Mouse (Mus musculus) MEL (cell line): Measurements from ENCODE around the gene Wars2. TPM values are rescaled to one million over a fixed set of nuclear protein-coding genes. Genes with fewer than 3 reads are reported as not detected.
A peak's percentile ranks its signal among the peaks of the same experiment; 100 is the strongest.

Experiments used
- DNase-seq: peaks from one replicate; pipeline ENCODE4 v3.0.0; 2011; ENCODE audit warnings: low read depth, low spot score
- H3K27ac ChIP-seq: 2 replicates; pipeline ENCODE4 v1.5.1; 2012; ENCODE audit warnings: low read depth, mild to moderate bottlenecking, control low read depth, low read length, moderate library complexity; ENCODE audit not compliant: control insufficient read depth
- H3K27me3 ChIP-seq, 2 experiments: fragments of 150-350 bp in 1 of 2; sonication (generic) in 1 of 2; 2 replicates each; pipeline ENCODE4 v1.6.1; 2012; ENCODE audit warnings: low read length in 2 of 2, mild to moderate bottlenecking in 2 of 2, improper control_type of control experiment in 1 of 2, moderate library complexity in 1 of 2; ENCODE audit not compliant: insufficient read depth in 2 of 2, control insufficient read depth in 1 of 2
- H3K36me3 ChIP-seq, 2 experiments: 2 replicates each; pipeline ENCODE4 v1.6.1; 2012 to 2014; ENCODE audit warnings: low read length in 2 of 2, improper control_type of control experiment in 1 of 2, inconsistent platforms in 1 of 2, mild to moderate bottlenecking in 1 of 2; ENCODE audit not compliant: insufficient read depth in 2 of 2, control insufficient read depth in 1 of 2
- H3K4me1 ChIP-seq, 2 experiments: fragments of 150-350 bp in 1 of 2; sonication (generic) in 1 of 2; 2 replicates each; pipeline ENCODE4 v1.6.1; 2012; ENCODE audit warnings: low read length in 2 of 2, improper control_type of control experiment in 1 of 2, mild to moderate bottlenecking in 1 of 2; ENCODE audit not compliant: insufficient read depth in 2 of 2, control insufficient read depth in 1 of 2
- H3K4me3 ChIP-seq, 2 experiments: fragments of 150-350 bp in 1 of 2; sonication (generic) in 1 of 2; 2 replicates each; pipeline ENCODE4 v1.5.1; 2012; ENCODE audit warnings: low read depth in 2 of 2, low read length in 2 of 2, mild to moderate bottlenecking in 2 of 2, moderate library complexity in 2 of 2, control low read depth in 1 of 2, improper control_type of control experiment in 1 of 2; ENCODE audit not compliant: control insufficient read depth in 1 of 2, insufficient read depth in 1 of 2
- H3K79me2 ChIP-seq: 2 replicates; pipeline ENCODE4 v1.6.1; 2012; ENCODE audit warnings: mild to moderate bottlenecking, low read length, moderate library complexity; ENCODE audit not compliant: control insufficient read depth, poor library complexity, insufficient read depth
- H3K9ac ChIP-seq: 2 replicates; pipeline ENCODE4 v1.6.1; 2012; ENCODE audit warnings: low read depth, mild to moderate bottlenecking, control low read depth, low read length, moderate library complexity; ENCODE audit not compliant: control insufficient read depth, poor library complexity, severe bottlenecking
- H3K9me3 ChIP-seq: fragments of 150-350 bp; sonication (generic); replicated peaks from 2 replicates; pipeline ENCODE4 v1.6.1; 2012; ENCODE audit warnings: mild to moderate bottlenecking, low read length, improper control_type of control experiment, moderate library complexity; ENCODE audit not compliant: insufficient read depth
- BHLHE40 ChIP-seq: IDR thresholded peaks from 2 replicates; pipeline ENCODE4 v1.6.1; 2012; ENCODE audit warnings: low read depth, mild to moderate bottlenecking, inconsistent platforms, low read length, improper control_type of control experiment, borderline replicate concordance
- CHD1 ChIP-seq: IDR thresholded peaks from 2 replicates; pipeline ENCODE4 v1.6.1; 2012; ENCODE audit warnings: low read depth, mild to moderate bottlenecking, inconsistent platforms, low read length, improper control_type of control experiment
- ELF1 ChIP-seq: IDR thresholded peaks from 2 replicates; pipeline ENCODE4 v1.6.1; 2014; ENCODE audit warnings: low read depth, mild to moderate bottlenecking, inconsistent platforms, low read length, improper control_type of control experiment, moderate library complexity
- EP300 ChIP-seq, 2 experiments: IDR thresholded peaks; 2 replicates each; pipeline ENCODE4 v1.6.1; 2011; ENCODE audit warnings: improper control_type of control experiment in 2 of 2, low read length in 2 of 2, low read depth in 1 of 2, mild to moderate bottlenecking in 1 of 2
- ETS1 ChIP-seq: IDR thresholded peaks from 2 replicates; pipeline ENCODE4 v1.6.1; 2012; ENCODE audit warnings: low read depth, mild to moderate bottlenecking, inconsistent platforms, low read length, improper control_type of control experiment, moderate library complexity
- GATA1 ChIP-seq: IDR thresholded peaks from 2 replicates; pipeline ENCODE4 v1.6.1; 2011; ENCODE audit warnings: low read depth, low read length, improper control_type of control experiment
- JUND ChIP-seq: IDR thresholded peaks from 2 replicates; pipeline ENCODE4 v1.6.1; 2011; ENCODE audit warnings: low read depth, mild to moderate bottlenecking, improper control_type of control experiment, low read length
- KAT2A ChIP-seq: conservative IDR thresholded peaks from 2 replicates; pipeline ENCODE4 v1.6.1; 2012; ENCODE audit warnings: low read depth, low read length, improper control_type of control experiment, inconsistent platforms
- MAFK ChIP-seq: IDR thresholded peaks from 2 replicates; pipeline ENCODE4 v1.6.1; 2011; ENCODE audit warnings: low read depth, mild to moderate bottlenecking, low read length, improper control_type of control experiment, borderline replicate concordance
- MAX ChIP-seq: IDR thresholded peaks from 2 replicates; pipeline ENCODE4 v1.6.1; 2011; ENCODE audit warnings: low read length, improper control_type of control experiment
- MAZ ChIP-seq: IDR thresholded peaks from 2 replicates; pipeline ENCODE4 v1.6.1; 2012; ENCODE audit warnings: low read depth, mild to moderate bottlenecking, inconsistent platforms, low read length, improper control_type of control experiment
- MEF2A ChIP-seq: IDR thresholded peaks from 2 replicates; pipeline ENCODE4 v1.6.1; 2014; ENCODE audit warnings: low read depth, mild to moderate bottlenecking, inconsistent platforms, low read length, improper control_type of control experiment; ENCODE audit not compliant: poor library complexity, insufficient replicate concordance, severe bottlenecking; ENCODE audit errors: extremely low read depth
- MXI1 ChIP-seq: IDR thresholded peaks from 2 replicates; pipeline ENCODE4 v1.6.1; 2011; ENCODE audit warnings: mild to moderate bottlenecking, low read depth, low read length, improper control_type of control experiment
- MYC ChIP-seq: IDR thresholded peaks from 2 replicates; pipeline ENCODE4 v1.6.1; 2011; ENCODE audit warnings: low read depth, mild to moderate bottlenecking, low read length, improper control_type of control experiment, moderate library complexity
- POLR2A ChIP-seq, 2 experiments: IDR thresholded peaks; 2 replicates each; pipeline ENCODE4 v1.6.1; 2011 to 2012; ENCODE audit warnings: low read length in 2 of 2, mild to moderate bottlenecking in 2 of 2, control low read depth in 1 of 2, improper control_type of control experiment in 1 of 2, low read depth in 1 of 2, moderate library complexity in 1 of 2; ENCODE audit not compliant: control insufficient read depth in 1 of 2, insufficient read depth in 1 of 2, poor library complexity in 1 of 2
- POLR2AphosphoS2 ChIP-seq: IDR thresholded peaks from 2 replicates; pipeline ENCODE4 v1.6.1; 2011; ENCODE audit warnings: low read length, improper control_type of control experiment
- POLR2AphosphoS5 ChIP-seq: IDR thresholded peaks from 2 replicates; pipeline ENCODE4 v1.6.1; 2012; ENCODE audit warnings: low read depth, borderline replicate concordance, mild to moderate bottlenecking, inconsistent platforms, low read length, moderate library complexity, mixed read lengths
- SIN3A ChIP-seq: IDR thresholded peaks from 2 replicates; pipeline ENCODE4 v1.6.1; 2012; ENCODE audit warnings: low read length, improper control_type of control experiment, inconsistent platforms
- TAL1 ChIP-seq: IDR thresholded peaks from 2 replicates; pipeline ENCODE4 v1.6.1; 2012; ENCODE audit warnings: mild to moderate bottlenecking, inconsistent platforms, low read length, moderate library complexity, mixed read lengths
- TBP ChIP-seq: IDR thresholded peaks from 2 replicates; pipeline ENCODE4 v1.8.0; 2011; ENCODE audit warnings: low read depth, low read length, improper control_type of control experiment
- TCF12 ChIP-seq: IDR thresholded peaks from 2 replicates; pipeline ENCODE4 v1.6.1; 2014; ENCODE audit warnings: low read depth, mild to moderate bottlenecking, inconsistent platforms, low read length, improper control_type of control experiment, moderate library complexity
- UBTF ChIP-seq: IDR thresholded peaks from 2 replicates; pipeline ENCODE4 v1.6.1; 2012; ENCODE audit warnings: low read depth, mild to moderate bottlenecking, inconsistent platforms, low read length, improper control_type of control experiment, moderate library complexity, borderline replicate concordance; ENCODE audit not compliant: insufficient read depth
- ZC3H11A ChIP-seq: IDR thresholded peaks from 2 replicates; pipeline ENCODE4 v1.6.1; 2012; ENCODE audit warnings: low read depth, mild to moderate bottlenecking, inconsistent platforms, low read length, improper control_type of control experiment
- ZKSCAN1 ChIP-seq: IDR thresholded peaks from 2 replicates; pipeline ENCODE4 v1.6.1; 2012; ENCODE audit warnings: low read depth, mild to moderate bottlenecking, inconsistent platforms, low read length, improper control_type of control experiment, moderate library complexity
- ZMIZ1 ChIP-seq: IDR thresholded peaks from 2 replicates; pipeline ENCODE4 v1.6.1; 2012; ENCODE audit warnings: low read depth, mild to moderate bottlenecking, inconsistent platforms, low read length, improper control_type of control experiment, moderate library complexity
- ZNF384 ChIP-seq: IDR thresholded peaks from 2 replicates; pipeline ENCODE4 v1.6.1; 2012; ENCODE audit warnings: low read depth, mild to moderate bottlenecking, inconsistent platforms, low read length, improper control_type of control experiment
- polyA plus RNA-seq, 2 experiments: library from polyadenylated mRNA; stranded (reverse) in 1 of 2; unstranded in 1 of 2; fragments of >175 nt in 1 of 2; fragments of >200 nt in 1 of 2; gene quantifications; 2 replicates each; pipeline versions ENCODE4 v1.2.1 to v1.2.4; 2012; ENCODE audit warnings: low replicate concordance in 2 of 2, low read depth in 1 of 2; ENCODE audit not compliant: insufficient read length in 2 of 2, insufficient read depth in 1 of 2, missing spikeins in 1 of 2
- total RNA-seq: library from RNA; depleted of rRNA; stranded (reverse); fragments of 300-350 nt; gene quantifications from 2 replicates; pipeline ENCODE4 v1.2.3, GENCODE M21; 2012

Gene Wars2
- total and polyA plus RNA-seq, 3 experiments = 8.8 to 11.4 TPM; not detected in 1

- no peak overlapping the region for H3K9ac ChIP-seq
- H3K4me3 ChIP-seq = no peak overlapping the region
- H3K27me3 ChIP-seq = no peaks in the 10 kb centered on the region
These were observed 137.2 kb downstream of the Wars2 start for GRCm38 (mm10) chr3:99277973-99278580.

GRCm38 (mm10) chr3:99279718-99280117, 138.8 kb downstream of the Wars2 start:
- Histone ChIP-seq H3K79me2 (no peaks in the 10 kb centered on the region), H3K36me3 (peaks cover 0 to 12% of the 10 kb centered on the region in 2 experiments; a peak in 2 of 4 replicates)
- DNase-seq = peak; percentile 74
- TF ChIP-seq TCF12 (peak; percentile 12; the same call in 1 of the 2 replicates), ELF1 (no peak), MEF2A (no peak), MYC (peak; percentile 71; the same call in 1 of the 2 replicates), KAT2A (no peak), EP300 (IDR thresholded peaks at IDR 0.05; ENCODE audit: low read depth in 1 of 2, low read length in 2 of 2) (peak; percentile 25 to 58; a peak in 1 of 4 replicates), GATA1 (peak; percentile 47; the same call in 1 of the 2 replicates), ZC3H11A (no peak), TBP (no peak), MAZ (no peak), CHD1 (no peak), ETS1 (0 out of 2 replicates have a peak, but pooled peaks have one; percentile 25), BHLHE40 (no peak), SIN3A (peak; percentile 84), ZNF384 (no peak), MXI1 (peak; percentile 90), ZKSCAN1 (no peak), TAL1 (peak; percentile 23; the same call in 1 of the 2 replicates), MAX (peak; percentile 77)
- TF ChIP-seq, all 39 proteins: peak for 9
- Histone ChIP-seq H3K9ac (no peak overlapping the region), H3K27ac (peak overlapping the region; percentile 15; the same call in 1 of the 2 replicates), H3K4me3 (no peak overlapping the region), H3K27me3 (no peaks in the 10 kb centered on the region), H3K9me3 (no peaks in the 10 kb centered on the region), H3K4me1 (peaks cover 9 to 14% of the 10 kb centered on the region in 2 experiments)

More at GRCm38 (mm10) chr3:99277973-99278580, 137.2 kb downstream of the Wars2 start:
- no peak for DNase-seq
- Histone ChIP-seq H3K9me3 (no peaks in the 10 kb centered on the region), H3K79me2 (no peaks in the 10 kb centered on the region), H3K27ac (no peak overlapping the region), H3K4me1 (peaks cover 9 to 14% of the 10 kb centered on the region in 2 experiments), H3K36me3 (peaks cover 0 to 12% of the 10 kb centered on the region in 2 experiments; a peak in 2 of 4 replicates)
- TF ChIP-seq UBTF (no peak), ZMIZ1 (no peak), MAZ (no peak), POLR2AphosphoS5 (no peak), TCF12 (no peak), MAX (no peak), POLR2AphosphoS2 (no peak), MAFK (no peak), ELF1 (no peak), CHD1 (no peak), POLR2A (IDR thresholded peaks at IDR 0.05; ENCODE audit: control insufficient read depth in 1 of 2, insufficient read depth in 1 of 2, low read depth in 1 of 2, low read length in 2 of 2, poor library complexity in 1 of 2) (no peak), JUND (no peak), TAL1 (no peak), BHLHE40 (no peak), KAT2A (no peak), ETS1 (no peak)
